Mouse (Mus musculus): ENCODE results near the gene Tagln. TPM values are rescaled to one million over a fixed set of nuclear protein-coding genes. Genes with fewer than 3 reads are reported as not detected.

Tagln gene
- polyA plus RNA-seq, 1 experiment from 2014 or later, result 5.2 TPM

DNA sequence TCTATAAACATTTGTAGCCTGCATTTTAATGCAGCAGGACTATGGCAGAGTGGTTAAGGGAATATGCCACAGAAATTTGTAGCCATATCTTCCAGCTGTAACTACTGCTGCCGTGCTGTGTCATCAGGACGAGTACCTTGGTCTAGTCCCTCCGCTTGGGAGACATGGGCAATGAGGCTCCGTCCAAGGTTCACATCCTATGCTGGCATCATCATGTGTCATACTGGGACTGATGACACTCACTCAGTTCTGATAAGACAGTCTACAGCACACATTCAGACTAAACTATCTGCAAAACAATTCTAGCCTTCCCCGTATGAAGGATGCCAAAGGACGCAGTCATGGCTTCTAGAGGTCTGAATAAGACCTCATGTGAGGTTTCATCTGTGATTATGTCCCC is 27.7 kb upstream of the Tagln start:
- H3K4me3 ChIP-seq (ENCODE audit: low read depth, low read length), result no peak overlapping the region
- peaks cover 43% of the 10 kb centered on the region for H3K36me3 ChIP-seq (ENCODE audit: control insufficient read depth, insufficient read depth, low read length)
- WGBS, result 96% methylated on average over 6 of the region's 6 CpGs
- no peak for ATAC-seq (ENCODE audit: low read depth)
- no peak overlapping the region for H3K27ac ChIP-seq (ENCODE audit: low read depth, low read length)
- no peaks in the 10 kb centered on the region for H3K4me1 ChIP-seq (ENCODE audit: control insufficient read depth, insufficient read depth, low read length)
- H3K27me3 ChIP-seq (ENCODE audit: control insufficient read depth, insufficient read depth, low read length), result no peaks in the 10 kb centered on the region
- H3K4me2 ChIP-seq (ENCODE audit: low read depth, low read length), result no peak overlapping the region
- no peaks in the 10 kb centered on the region for H3K9me3 ChIP-seq (ENCODE audit: control insufficient read depth, low read length)
- no peak overlapping the region for H3K9ac ChIP-seq (replicated peaks; ENCODE audit: low read depth, low read length)

GRCm38 (mm10) chr9:45961855-45962254 is 26.0 kb upstream of the Tagln start:
- Histone ChIP-seq H3K9ac (replicated peaks; ENCODE audit: low read depth, low read length) (no peak overlapping the region), H3K36me3 (ENCODE audit: control insufficient read depth, insufficient read depth, low read length) (peaks cover 30% of the 10 kb centered on the region), H3K9me3 (ENCODE audit: control insufficient read depth, low read length) (no peaks in the 10 kb centered on the region), H3K4me3 (ENCODE audit: low read depth, low read length) (no peak overlapping the region), H3K27ac (ENCODE audit: low read depth, low read length) (no peak overlapping the region), H3K4me2 (ENCODE audit: low read depth, low read length) (no peak overlapping the region), H3K4me1 (ENCODE audit: control insufficient read depth, insufficient read depth, low read length) (no peaks in the 10 kb centered on the region), H3K27me3 (ENCODE audit: control insufficient read depth, insufficient read depth, low read length) (no peaks in the 10 kb centered on the region)
- ATAC-seq (ENCODE audit: low read depth), result no peak
- 90% methylated on average over 2 of the region's 2 CpGs for WGBS

DNA sequence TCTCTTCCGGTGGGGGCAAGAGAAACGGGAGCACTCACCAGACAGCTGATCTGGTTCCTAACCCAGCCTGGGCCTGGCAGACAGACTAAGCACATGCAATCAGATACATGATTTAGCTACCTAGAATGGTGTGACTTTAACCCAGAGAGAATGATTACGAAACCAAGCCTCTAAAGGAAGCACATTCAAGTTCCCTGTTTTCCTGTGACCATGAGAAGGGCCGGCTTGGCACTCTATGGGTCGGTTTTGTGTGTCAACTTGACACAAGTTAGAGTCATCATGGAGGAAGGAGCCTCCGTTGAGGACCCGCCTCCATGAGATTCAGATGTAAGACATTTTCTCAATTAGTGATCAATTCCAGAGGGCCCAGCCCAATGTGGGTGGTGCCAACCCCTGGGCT is 23.8 kb upstream of the Tagln start:
- H3K9me3 ChIP-seq (ENCODE audit: control insufficient read depth, low read length), result no peaks in the 10 kb centered on the region
- H3K27ac ChIP-seq (ENCODE audit: low read depth, low read length), result no peak overlapping the region
- H3K9ac ChIP-seq (replicated peaks; ENCODE audit: low read depth, low read length), result no peak overlapping the region
- no peak overlapping the region for H3K4me2 ChIP-seq (ENCODE audit: low read depth, low read length)
- H3K4me1 ChIP-seq (ENCODE audit: control insufficient read depth, insufficient read depth, low read length), result peaks cover 8% of the 10 kb centered on the region
- ATAC-seq (ENCODE audit: low read depth), result no peak
- H3K36me3 ChIP-seq (ENCODE audit: control insufficient read depth, insufficient read depth, low read length), result peaks cover 16% of the 10 kb centered on the region
- 84% methylated on average over 7 of the region's 7 CpGs for WGBS
- no peak overlapping the region for H3K4me3 ChIP-seq (ENCODE audit: low read depth, low read length)
- H3K27me3 ChIP-seq (ENCODE audit: control insufficient read depth, insufficient read depth, low read length), result no peaks in the 10 kb centered on the region

- peaks cover 9% of the 10 kb centered on the region; the same call in 1 of the 2 replicates for H3K36me3 ChIP-seq (ENCODE audit: control insufficient read depth, insufficient read depth, low read length)
- no peak for ATAC-seq (ENCODE audit: low read depth)
- no peak overlapping the region for H3K9ac ChIP-seq (replicated peaks; ENCODE audit: low read depth, low read length)
- no peak overlapping the region for H3K4me3 ChIP-seq (ENCODE audit: low read depth, low read length)
- H3K4me2 ChIP-seq (ENCODE audit: low read depth, low read length), result no peak overlapping the region
- no peaks in the 10 kb centered on the region for H3K9me3 ChIP-seq (ENCODE audit: control insufficient read depth, low read length)
- H3K4me1 ChIP-seq (ENCODE audit: control insufficient read depth, insufficient read depth, low read length), result peaks cover 12% of the 10 kb centered on the region
- peak overlapping the region; percentile 39; the same call in 1 of the 2 replicates for H3K27ac ChIP-seq (ENCODE audit: low read depth, low read length)
- no peaks in the 10 kb centered on the region for H3K27me3 ChIP-seq (ENCODE audit: control insufficient read depth, insufficient read depth, low read length)
- WGBS, result 49% methylated on average over 4 of the region's 4 CpGs
Measured at GRCm38 (mm10) chr9:45958851-45959250, 23.0 kb upstream of the Tagln start.

- no peak for ATAC-seq (ENCODE audit: low read depth)
- H3K9ac ChIP-seq (replicated peaks; ENCODE audit: low read depth, low read length), result no peak overlapping the region
- no peaks in the 10 kb centered on the region for H3K27me3 ChIP-seq (ENCODE audit: control insufficient read depth, insufficient read depth, low read length)
- H3K4me3 ChIP-seq (ENCODE audit: low read depth, low read length), result no peak overlapping the region
- peaks cover 19% of the 10 kb centered on the region for H3K4me1 ChIP-seq (ENCODE audit: control insufficient read depth, insufficient read depth, low read length)
- H3K27ac ChIP-seq (ENCODE audit: low read depth, low read length), result 0 out of 2 replicates have a peak overlapping the region, but pooled peaks have one; percentile 22
- H3K9me3 ChIP-seq (ENCODE audit: control insufficient read depth, low read length), result no peaks in the 10 kb centered on the region
- no peak overlapping the region for H3K4me2 ChIP-seq (ENCODE audit: low read depth, low read length)
- peaks cover 4% of the 10 kb centered on the region; the same call in 1 of the 2 replicates for H3K36me3 ChIP-seq (ENCODE audit: control insufficient read depth, insufficient read depth, low read length)
- WGBS, result 56% methylated on average over 7 of the region's 7 CpGs
Measured at GRCm38 (mm10) chr9:45958023-45958670, 22.3 kb upstream of the Tagln start.

DNA sequence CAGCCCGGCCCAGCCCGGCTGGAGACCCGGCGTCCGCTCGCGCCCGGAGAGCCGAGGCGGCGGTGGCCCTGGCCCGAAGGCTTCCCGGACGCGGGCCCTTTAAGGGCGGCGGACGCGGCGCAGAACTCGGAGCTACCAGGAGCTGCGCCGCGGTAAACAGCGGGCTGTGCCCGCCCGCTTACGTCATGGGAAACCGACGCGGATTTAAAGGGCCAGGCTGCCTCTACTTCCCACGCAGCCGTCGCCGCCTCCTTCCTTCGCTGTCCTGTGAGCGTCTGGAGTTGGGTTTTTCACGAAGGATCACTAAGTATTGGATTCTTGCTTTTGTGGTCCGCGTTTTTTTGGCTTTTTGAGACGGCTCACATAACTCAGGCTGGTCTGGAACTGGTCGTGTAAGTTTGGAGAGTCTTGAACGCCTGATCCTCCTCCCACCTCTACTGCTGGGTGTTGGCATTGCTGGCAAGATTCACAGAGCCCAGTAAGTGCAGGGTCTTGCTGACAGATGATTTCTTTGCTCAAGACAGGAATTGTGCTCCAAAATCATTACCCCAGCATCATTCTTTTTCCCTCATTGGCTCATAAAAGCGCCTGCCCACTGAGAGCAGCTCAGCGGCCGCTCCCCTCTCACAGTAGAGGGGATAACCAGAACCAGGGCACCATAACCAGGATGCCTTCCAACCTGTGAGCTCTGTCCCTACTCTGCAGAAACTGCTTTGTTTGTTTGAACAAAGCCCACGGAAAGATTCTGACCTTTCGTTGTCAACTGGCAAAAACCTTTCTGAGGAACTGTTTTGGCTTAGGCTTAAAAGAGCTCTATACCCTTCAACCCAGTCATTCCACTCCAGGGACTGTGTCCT is 19.5 kb upstream of the Tagln start, which contains the start of gene Sidt2:
Gene Sidt2 (minus strand): TSS at position 152 of the 857 bp plus-strand sequence.
- under 1% methylated on average over 48 of the region's 48 CpGs for WGBS

DNA sequence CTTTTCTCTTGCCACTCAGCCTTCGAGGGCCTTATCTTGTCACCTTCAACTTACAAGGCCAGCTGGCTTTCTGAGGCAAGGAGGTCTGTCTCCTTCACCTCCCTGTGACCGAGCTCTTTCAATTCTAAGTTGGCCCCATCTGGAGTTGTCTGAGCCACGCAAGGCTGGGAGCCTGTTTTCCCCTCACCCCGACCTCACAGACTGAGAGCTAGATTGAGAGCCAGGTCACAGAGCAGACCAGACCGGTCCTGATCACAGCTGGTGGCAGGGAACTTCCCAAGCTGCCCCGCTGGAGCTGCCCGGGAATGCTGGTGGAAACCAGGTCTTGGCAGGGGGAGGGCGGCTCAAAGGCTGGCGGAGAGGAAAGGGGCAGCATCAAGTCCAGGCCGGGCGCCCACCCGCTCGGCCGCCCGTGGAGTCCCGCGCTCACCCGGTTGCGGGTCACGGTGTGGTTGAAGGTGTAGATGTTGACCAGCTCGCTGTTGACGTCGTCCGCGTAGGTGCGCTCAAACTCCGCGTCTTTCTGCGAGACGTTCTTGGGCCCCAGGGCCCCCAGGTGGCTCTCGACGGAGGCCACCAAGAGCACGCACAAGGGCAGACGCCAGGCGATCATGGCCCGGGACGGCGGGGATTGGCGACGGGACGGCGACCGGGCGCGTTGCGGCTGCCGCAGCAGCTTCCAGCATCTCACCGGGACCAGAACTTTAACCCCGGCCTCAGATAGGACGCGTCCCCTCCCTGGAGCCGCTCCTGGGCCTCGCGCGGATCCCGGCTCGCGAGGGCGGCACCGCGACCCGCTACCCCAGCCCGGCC is 18.6 kb upstream of the Tagln start:
- peak overlapping the region; percentile 86 for H3K4me2 ChIP-seq (ENCODE audit: low read depth, low read length)
- peak overlapping the region; percentile 92 for H3K4me3 ChIP-seq (ENCODE audit: low read depth, low read length)
- peaks cover 20% of the 10 kb centered on the region for H3K4me1 ChIP-seq (ENCODE audit: control insufficient read depth, insufficient read depth, low read length)
- H3K9ac ChIP-seq (replicated peaks; ENCODE audit: low read depth, low read length), result peak overlapping the region; percentile 86
- H3K27me3 ChIP-seq (ENCODE audit: control insufficient read depth, insufficient read depth, low read length), result no peaks in the 10 kb centered on the region
- peak; percentile 49 for ATAC-seq (ENCODE audit: low read depth)
- H3K36me3 ChIP-seq (ENCODE audit: control insufficient read depth, insufficient read depth, low read length), result peaks cover 22% of the 10 kb centered on the region
- no peaks in the 10 kb centered on the region for H3K9me3 ChIP-seq (ENCODE audit: control insufficient read depth, low read length)
- WGBS, result 1% methylated on average over 51 of the region's 63 CpGs
- peak overlapping the region; percentile 82 for H3K27ac ChIP-seq (ENCODE audit: low read depth, low read length)

More for the DNA sequence above, 19.5 kb upstream of the Tagln start, which contains the start of gene Sidt2:
- H3K9me3 ChIP-seq (ENCODE audit: control insufficient read depth, low read length), result no peaks in the 10 kb centered on the region
- H3K4me2 ChIP-seq (ENCODE audit: low read depth, low read length), result peak within 1 kb of the TSS; percentile 86
- peaks cover 20% of the 10 kb centered on the region for H3K4me1 ChIP-seq (ENCODE audit: control insufficient read depth, insufficient read depth, low read length)
- H3K36me3 ChIP-seq (ENCODE audit: control insufficient read depth, insufficient read depth, low read length), result peaks cover 14% of the 10 kb centered on the region
- no peaks in the 10 kb centered on the region for H3K27me3 ChIP-seq (ENCODE audit: control insufficient read depth, insufficient read depth, low read length)
- H3K9ac ChIP-seq (replicated peaks; ENCODE audit: low read depth, low read length), result peak within 1 kb of the TSS; percentile 86
- peak within 1 kb of the TSS; percentile 92 for H3K4me3 ChIP-seq (ENCODE audit: low read depth, low read length)
- ATAC-seq (ENCODE audit: low read depth), result peak; percentile 98
- peak within 1 kb of the TSS; percentile 82 for H3K27ac ChIP-seq (ENCODE audit: low read depth, low read length)

DNA sequence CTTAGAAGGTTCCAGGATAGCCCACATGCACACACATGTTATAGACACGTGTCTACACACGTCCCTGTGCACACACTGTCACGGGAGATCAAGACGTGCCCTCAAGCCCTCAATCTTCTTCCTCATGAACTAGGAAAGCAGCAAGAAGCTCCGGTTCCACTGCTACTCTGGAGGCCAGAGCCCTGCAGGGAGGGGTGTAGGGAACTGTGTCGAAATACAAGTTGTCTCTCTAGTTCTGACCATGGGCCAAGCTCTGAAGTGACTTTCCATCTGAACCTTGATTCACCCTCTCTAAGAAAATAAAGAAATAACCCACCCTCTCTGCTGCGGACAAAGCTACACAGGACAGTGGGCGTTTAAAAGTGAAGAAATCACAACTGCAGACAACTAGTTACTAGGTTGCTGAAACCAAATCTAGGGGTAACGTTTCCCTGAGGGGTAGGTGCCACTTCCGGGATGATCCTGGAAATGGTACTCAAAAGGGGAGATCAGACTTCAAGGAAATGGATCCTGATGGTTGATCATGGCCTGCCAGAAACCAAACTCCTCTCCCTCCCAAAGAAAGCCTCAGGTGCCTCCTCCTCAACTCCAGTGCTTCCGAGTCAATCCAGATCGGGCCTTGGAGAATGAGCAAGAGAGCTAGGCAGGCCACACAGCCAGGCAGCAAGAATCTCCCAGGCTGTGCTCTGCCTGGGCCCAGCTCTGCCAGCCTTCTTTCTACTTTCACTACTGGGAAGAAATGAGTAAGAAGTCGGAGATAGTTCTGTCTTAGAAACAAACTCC is 17.8 kb upstream of the Tagln start:
- peak overlapping the region; percentile 86 for H3K9ac ChIP-seq (replicated peaks; ENCODE audit: low read depth, low read length)
- peak overlapping the region; percentile 92 for H3K4me3 ChIP-seq (ENCODE audit: low read depth, low read length)
- WGBS, result 67% methylated on average over 13 of the region's 13 CpGs
- no peaks in the 10 kb centered on the region for H3K27me3 ChIP-seq (ENCODE audit: control insufficient read depth, insufficient read depth, low read length)
- peak overlapping the region; percentile 86 for H3K4me2 ChIP-seq (ENCODE audit: low read depth, low read length)
- no peak for ATAC-seq (ENCODE audit: low read depth)
- peaks cover 24% of the 10 kb centered on the region for H3K36me3 ChIP-seq (ENCODE audit: control insufficient read depth, insufficient read depth, low read length)
- no peaks in the 10 kb centered on the region for H3K9me3 ChIP-seq (ENCODE audit: control insufficient read depth, low read length)
- no peak overlapping the region for H3K27ac ChIP-seq (ENCODE audit: low read depth, low read length)
- peaks cover 20% of the 10 kb centered on the region for H3K4me1 ChIP-seq (ENCODE audit: control insufficient read depth, insufficient read depth, low read length)
